Mouse (Mus musculus) MEL (cell line): ENCODE results near the gene Nr6a1. TPM values are rescaled to one million over a fixed set of nuclear protein-coding genes. Genes with fewer than 3 reads are reported as not detected.

Experiments used
- polyA plus RNA-seq, 2 experiments: library from polyadenylated mRNA; stranded (reverse) in 1 of 2; unstranded in 1 of 2; fragments of >175 nt in 1 of 2; fragments of >200 nt in 1 of 2; gene quantifications; 2 replicates each; pipeline versions ENCODE4 v1.2.1 to v1.2.4; 2012; ENCODE audit warnings: low replicate concordance in 2 of 2, low read depth in 1 of 2; ENCODE audit not compliant: insufficient read length in 2 of 2, insufficient read depth in 1 of 2, missing spikeins in 1 of 2
- total RNA-seq: library from RNA; depleted of rRNA; stranded (reverse); fragments of 300-350 nt; gene quantifications from 2 replicates; pipeline ENCODE4 v1.2.3, GENCODE M21; 2012; rRNA removed

Gene Nr6a1
- total and polyA plus RNA-seq, 3 experiments, result 5.0 to 22.8 (median 10.2) TPM

Other genes with a start within 250 kb of the Nr6a1 start
- gene Nr5a1, start 213.1 kb downstream of the Nr6a1 start, total RNA-seq, result not detected in 2 replicates
- gene Nr5a1, start 213.1 kb downstream of the Nr6a1 start, polyA plus RNA-seq, result not detected
- gene Olfml2a, start 4.3 kb upstream of the Nr6a1 start, total RNA-seq, result 0.12 and 0.13 TPM in 2 replicates
- gene Olfml2a, start 4.3 kb upstream of the Nr6a1 start, polyA plus RNA-seq, result under 1 TPM in 1 of 2 experiments, not detected in 1; 0.33 TPM
- 0.49 and 0.77 TPM in 2 replicates for gene Wdr38, start 69.8 kb upstream of the Nr6a1 start, total RNA-seq
- under 1 TPM in 1 of 2 experiments, not detected in 1; 0.79 TPM for gene Wdr38, start 69.8 kb upstream of the Nr6a1 start, polyA plus RNA-seq
- 64.4 and 65.4 TPM in 2 replicates for gene Arpc5l, start 77.7 kb upstream of the Nr6a1 start, total RNA-seq
- 10 to 100 TPM in 1 of 2 experiments, not detected in 1; 87.0 TPM for gene Arpc5l, start 77.7 kb upstream of the Nr6a1 start, polyA plus RNA-seq
- 1,667 and 1,814 TPM in 2 replicates for gene Rpl35, start 77.9 kb upstream of the Nr6a1 start, total RNA-seq
- gene Rpl35, start 77.9 kb upstream of the Nr6a1 start, polyA plus RNA-seq, result 100 to 1,000 TPM in 1 of 2 experiments, not detected in 1; 930 TPM
- 6.2 and 7.3 TPM in 2 replicates for gene Golga1, start 137.9 kb upstream of the Nr6a1 start, total RNA-seq
- 10 to 100 TPM in 1 of 2 experiments, not detected in 1; 12.9 TPM for gene Golga1, start 137.9 kb upstream of the Nr6a1 start, polyA plus RNA-seq